Mouse (Mus musculus): Measurements from ENCODE around the gene Lst1.

The Lst1 gene

DNA sequence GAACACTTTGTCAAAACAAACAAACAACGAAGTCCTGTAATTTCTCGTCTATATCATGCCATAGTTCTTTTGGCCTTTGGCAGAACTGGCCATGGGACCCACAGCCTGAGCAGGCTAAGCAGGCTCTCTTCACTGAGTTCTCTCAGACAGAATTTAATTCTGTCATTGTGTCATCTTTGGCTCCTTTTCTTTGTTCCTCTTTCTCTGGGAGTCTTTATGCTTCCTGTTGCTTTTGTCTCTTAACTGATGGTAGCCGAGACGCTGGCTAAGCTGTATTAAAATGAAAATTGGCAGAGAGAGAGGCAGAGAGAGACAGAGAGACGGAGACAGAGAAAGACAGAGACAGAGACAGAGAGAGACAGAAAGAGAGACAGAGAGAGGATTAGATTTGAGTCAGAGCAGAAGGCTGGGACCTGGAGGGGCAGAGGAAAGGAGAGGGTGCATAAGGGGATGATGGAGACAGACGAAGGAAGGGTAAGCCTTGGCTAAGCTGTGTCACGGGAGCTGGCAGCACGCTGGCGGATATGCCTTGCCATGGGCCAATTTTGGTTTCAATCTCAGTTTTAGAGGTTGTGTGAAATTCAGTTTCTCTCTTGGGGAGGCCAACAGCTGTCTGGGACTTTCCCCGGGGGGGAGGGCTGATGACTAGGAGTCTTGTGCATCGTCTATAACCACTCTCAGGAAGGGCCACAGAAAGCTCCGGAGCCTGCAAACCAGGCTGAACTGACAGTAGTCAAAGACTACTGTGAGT lies 21.7 kb upstream of the Lst1 start:
- no peak for DNase-seq (ENCODE audit: low read depth, low spot score)

DNA sequence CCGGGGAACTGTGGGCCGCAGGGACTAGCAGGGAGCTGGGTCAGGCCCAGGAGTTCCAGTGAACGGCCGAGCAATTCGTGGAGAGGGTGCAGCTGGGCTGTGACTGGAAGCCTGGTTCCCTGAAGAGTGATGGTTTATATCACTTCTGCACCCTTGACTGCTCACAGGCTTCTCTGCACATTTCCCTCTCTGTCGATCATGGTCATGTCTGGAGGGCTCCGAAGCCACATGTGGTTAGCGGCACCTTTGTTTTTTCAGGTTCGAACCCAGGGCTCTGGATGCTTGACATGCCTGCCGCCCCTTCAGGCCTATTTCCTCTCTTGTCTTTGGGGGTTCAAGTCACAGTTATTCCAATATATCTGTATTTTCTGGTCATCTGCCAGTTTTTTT lies 17.1 kb upstream of the Lst1 start:
- no peak for DNase-seq (ENCODE audit: low read depth, low spot score)

DNA sequence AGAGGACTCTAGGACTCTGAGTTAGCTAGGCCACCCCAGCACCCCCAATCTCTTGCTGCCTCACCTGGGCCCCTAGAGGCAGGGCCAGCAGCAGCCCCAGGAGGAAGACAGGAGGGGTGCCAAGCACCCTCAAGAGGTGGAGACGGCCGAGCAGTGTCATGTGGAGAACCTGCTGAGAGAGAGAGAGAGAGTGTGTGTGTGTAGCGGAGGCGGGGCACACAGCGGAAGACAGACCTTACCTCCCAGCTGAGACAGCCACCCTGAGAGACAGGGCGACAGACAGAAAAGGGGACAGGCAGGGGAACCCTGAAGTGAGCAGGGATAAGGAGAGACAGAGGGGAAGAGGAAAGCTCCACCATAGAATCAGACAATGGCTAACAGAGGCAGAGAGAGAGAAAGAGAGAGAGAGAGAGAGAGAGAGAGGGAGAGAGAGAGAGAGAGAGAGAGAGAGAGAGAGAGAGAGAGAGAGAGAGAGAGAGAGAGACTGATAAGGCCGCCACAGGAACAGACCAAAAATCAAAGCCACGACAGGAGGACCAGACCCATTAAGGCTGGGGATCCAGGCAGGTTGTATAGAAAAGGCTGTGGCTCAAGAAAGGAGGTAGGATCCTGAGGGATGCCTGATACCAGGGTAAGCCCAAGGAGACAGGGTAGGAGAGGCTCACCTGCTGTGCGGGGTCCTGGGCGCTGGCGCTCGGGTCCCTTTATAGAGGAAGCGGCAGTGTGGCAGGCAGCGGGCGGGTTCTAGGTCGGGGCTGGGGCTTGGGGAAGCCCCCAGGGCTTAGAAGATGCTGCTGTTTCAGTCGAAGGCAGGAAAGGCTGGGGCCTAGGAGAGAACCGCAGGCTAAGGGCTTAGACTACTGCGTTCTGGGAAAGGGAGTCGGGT lies 16.5 kb upstream of the Lst1 start, which contains the start of gene Lta:
Lta (minus strand) TSS at position 858 of the 886 bp plus-strand sequence.
- DNase-seq (ENCODE audit: low read depth, low spot score), result no peak

DNA sequence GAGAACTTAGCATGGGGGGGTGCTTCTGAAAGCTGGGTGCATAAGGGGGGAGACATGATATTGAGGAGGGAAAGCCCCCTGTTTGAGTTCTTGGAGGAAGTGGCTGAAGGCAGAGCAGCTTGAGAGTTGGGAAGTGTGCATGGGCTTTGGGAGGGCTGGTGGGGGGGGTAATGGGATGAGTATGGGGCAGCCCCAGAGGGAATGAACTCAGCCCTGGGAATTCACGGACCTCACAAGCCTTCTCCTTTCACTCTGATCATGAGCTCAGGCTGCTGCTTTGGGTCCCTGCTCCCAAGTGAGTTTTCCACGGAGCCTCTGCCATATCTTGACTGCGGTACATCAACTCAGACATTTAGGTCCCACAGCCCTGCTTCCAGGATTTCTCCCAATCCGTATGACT lies 14.2 kb upstream of the Lst1 start:
- no peak for DNase-seq (ENCODE audit: low read depth, low spot score)

DNA sequence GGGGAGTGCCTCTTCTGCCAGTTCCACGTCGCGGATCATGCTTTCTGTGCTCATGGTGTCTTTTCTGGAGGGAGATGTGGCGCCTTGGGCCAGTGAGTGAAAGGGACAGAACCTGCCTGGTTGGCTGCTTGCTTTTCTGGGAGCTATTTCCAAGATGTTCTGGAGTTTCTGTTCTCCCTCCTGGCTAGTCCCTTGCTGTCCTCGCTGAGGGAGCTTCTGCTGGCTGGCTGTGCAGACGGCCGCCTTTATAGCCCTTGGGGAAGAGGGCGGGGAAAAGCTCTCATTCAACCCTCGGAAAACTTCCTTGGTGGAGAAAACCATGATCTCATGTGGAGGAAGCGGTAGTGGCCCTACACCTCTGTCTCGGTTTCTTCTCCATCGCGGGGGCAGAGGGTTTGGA lies 13.5 kb upstream of the Lst1 start, which contains the start of gene Tnf:
Tnf (minus strand) TSS at position 221 of the 400 bp plus-strand sequence.
- no peak for DNase-seq (ENCODE audit: low read depth, low spot score)

DNA sequence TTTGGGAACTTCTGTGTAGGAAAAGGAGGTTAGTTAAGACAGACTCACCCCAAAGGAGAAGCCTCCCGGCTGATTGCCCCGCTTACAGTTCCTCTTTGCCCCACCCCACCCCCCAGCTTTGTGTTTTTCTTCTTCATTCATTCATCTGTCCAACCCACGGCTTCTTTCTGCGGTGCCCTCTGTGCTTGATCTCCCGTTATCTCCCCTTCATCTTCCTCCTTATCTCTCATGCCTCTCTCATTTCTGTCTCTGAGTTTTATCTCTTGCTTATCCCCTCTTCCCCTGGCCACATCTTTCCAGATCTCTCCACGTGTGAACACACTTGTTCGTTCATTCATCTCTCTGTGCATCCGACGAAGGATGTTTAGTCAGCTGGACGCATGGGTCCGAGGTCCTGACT lies 12.9 kb upstream of the Lst1 start:
- DNase-seq (ENCODE audit: low read depth, low spot score), result no peak

DNA sequence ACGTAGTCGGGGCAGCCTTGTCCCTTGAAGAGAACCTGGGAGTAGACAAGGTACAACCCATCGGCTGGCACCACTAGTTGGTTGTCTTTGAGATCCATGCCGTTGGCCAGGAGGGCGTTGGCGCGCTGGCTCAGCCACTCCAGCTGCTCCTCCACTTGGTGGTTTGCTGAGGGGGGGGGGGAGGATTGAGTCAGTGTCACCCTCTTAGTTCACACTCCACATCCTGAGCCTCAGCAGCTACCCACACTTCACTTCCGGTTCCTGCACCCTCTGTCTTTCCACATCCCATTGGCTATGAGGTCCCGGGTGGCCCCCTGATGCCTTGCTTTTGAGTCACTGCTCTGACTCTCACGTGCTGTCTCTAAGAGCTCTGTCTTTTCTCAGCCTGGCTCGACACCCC lies 12.2 kb upstream of the Lst1 start:
- DNase-seq (ENCODE audit: low read depth, low spot score), result no peak

DNA sequence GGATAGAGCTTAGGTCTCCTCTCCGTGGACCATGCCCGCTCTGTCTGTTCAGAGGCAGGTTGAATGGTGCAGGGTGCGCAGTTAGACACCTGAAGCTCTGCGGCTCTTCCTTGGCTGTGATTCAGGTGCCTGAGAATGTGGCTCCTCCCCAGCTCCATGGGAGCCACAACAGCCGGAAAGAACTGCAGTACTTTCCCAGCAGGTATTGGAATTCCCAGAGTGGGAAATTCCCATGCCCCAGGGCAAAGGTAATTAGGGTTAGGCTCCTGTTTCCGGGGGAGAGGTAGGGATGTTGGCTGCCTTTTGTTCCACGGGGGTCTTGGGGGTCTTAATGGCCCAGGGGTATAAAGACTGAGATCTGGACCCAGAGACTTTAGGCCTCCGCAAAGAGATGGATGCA lies 10.7 kb upstream of the Lst1 start:
- no peak for DNase-seq (ENCODE audit: low read depth, low spot score)

DNA sequence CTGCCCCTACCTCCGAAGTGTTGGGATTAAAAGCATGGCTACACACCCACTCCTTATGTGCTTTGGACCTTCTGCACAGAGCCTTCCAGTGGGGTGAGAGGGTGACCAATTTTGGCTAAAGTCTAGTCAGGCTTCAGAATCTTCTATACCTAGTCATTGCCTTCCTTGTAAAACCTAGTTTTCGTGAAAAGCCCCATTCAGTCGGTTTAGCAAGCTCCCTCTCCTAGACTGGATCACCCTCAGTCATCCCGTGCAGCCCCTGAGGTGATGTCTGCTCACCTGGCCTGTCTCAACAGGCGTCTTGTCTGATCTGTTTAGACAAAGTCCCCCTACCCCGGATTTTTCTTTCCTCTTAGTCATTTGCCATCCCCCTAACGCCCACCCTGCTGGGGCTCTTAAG lies 9.8 kb upstream of the Lst1 start:
- no peak for DNase-seq (ENCODE audit: low read depth, low spot score)

DNA sequence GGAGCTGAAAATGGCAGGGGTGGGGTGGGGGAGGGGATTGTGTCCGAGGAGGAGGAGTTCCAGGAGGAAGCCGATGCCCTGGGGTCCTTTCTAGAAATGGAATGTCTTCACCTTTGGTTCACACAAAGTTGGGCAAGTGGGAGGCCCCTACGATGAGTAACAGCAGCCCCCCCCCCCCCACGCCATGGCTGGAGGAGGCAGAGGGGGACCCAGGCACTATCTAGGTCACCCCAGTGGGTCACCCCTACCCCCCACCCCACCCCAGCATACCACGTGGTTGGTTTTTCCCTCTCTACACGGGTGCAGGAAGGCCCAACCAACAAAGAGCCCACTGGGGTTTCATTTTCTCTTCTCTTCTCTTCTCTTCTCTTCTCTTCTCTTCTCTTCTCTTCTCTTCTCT lies 8.9 kb upstream of the Lst1 start:
- no peak for DNase-seq (ENCODE audit: low read depth, low spot score)

DNA sequence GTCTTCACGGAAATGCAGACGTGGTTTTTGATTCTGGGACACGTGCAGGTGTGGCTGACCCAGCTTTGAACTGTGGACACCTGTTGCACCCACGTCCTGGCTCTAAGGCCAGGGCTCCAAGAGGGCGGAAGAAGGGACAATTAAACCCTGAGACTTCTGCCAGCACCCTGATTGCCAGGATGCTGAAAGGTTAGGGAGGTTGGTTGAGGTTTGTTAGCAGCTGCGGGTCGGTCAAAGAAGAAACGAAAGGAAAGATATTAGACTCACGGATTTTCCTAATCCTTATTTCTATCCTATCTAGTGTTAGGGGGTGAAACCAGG lies 8.0 kb upstream of the Lst1 start:
- DNase-seq (ENCODE audit: low read depth, low spot score), result no peak

DNA sequence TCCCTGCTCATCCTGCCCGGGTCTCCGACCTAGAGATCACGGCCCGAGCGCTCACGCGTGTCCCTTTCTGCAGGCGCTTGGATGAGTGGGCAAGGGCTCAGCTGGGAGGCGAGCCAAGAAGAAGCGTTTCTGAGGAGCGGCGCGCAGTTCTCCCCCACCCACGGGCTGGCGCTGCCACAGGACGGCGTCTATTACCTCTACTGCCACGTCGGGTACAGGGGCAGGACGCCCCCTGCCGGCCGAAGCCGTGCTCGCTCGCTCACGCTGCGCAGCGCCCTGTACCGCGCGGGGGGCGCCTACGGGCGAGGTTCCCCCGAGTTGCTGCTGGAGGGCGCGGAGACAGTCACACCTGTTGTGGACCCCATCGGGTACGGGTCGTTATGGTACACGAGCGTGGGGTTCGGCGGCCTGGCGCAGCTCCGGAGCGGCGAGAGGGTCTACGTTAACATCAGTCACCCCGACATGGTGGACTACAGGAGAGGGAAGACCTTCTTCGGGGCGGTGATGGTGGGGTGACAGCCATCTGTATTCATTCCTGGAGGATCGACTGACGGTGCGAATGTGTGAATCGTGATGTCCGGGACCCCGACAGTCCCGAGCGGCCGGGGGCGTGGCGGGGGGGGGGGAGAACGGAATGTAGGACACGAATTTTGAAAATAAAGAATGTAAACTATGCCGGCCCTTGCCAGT lies 7.5 kb upstream of the Lst1 start:
- no peak for DNase-seq (ENCODE audit: low read depth, low spot score)

DNA sequence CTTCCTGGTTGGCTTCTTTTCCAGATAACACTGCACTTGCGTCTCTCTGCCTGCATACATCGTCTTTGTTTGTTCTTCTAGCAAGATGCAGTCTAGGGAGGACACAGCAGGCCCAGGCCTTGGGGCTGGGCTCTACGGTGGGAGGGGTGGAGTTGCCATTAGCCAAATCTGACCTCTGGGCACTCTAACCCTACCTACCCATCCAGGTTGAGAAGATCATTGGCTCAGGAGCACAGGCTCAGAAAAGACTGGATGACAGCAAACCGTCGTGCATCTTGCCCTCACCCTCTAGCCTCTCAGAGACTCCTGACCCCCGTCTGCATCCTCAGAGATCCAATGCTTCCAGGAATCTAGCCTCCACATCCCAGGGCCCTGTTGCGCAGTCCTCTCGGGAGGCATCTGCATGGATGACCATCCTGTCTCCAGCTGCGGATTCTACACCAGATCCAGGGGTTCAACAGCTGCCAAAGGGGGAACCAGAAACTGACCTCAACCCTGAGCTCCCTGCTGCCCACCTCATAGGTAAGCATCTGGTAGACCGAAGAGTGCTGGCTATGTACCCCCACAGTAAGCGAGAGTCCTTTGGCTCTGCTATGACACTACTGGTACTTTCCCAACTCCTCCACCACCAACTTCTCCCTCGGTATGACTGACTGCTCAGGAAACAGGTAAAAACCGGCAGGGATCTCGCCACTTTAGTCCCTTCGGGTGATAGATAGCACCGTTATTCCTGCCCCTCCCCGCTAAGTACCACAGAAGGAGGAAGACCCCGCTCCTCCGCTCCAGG lies 6.8 kb upstream of the Lst1 start:
- no peak for DNase-seq (ENCODE audit: low read depth, low spot score)

DNA sequence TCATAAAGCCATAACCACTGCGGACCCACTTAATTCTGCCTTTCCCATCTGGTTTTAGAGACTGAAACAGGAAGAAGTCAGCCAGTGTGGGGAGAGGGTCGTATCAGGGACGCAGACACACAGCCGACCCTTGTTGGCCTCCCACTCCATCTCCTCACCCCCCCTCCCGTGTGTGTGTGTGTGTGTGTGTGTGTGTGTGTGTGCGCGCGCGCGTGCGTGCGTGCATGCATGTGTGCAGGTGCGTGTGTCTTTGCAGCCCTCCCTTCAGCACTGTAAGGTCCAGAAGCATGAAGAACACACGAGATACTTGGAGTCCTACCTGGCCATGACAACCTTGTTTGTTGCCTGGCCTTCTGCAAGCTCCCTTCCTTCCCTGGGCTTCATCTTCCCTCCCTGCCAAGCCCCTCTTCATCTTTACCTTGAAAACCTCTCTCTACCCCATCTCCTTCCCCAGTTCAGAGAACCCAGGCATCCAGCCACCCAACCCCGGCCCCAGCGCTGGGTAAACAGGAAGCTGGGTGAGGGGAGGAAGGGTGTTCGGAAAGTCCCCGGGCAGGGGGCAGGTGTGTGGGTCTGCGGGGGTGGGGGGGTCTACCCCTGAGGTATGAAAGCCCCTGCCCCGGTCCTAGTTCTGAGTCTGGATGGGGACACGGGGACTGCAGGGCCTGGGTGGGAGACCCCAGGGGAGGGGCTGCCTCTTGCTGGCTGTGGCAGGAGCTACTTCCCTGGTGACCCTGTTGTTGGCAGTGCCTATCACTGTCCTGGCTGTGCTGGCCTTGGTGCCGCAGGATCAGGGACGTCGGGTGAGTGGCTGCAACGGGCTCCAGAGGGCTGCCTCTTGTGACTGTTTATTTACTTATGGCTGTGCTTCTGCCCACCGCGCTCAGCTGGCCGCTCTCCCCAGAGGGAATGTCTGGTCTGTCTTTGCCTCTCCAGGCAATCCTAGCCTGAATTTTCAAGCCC lies 5.9 kb upstream of the Lst1 start, which contains the start of gene Ltb:
Ltb (plus strand) TSS at position 559 of the 963 bp plus-strand sequence.
- no peak for DNase-seq (ENCODE audit: low read depth, low spot score)

DNA sequence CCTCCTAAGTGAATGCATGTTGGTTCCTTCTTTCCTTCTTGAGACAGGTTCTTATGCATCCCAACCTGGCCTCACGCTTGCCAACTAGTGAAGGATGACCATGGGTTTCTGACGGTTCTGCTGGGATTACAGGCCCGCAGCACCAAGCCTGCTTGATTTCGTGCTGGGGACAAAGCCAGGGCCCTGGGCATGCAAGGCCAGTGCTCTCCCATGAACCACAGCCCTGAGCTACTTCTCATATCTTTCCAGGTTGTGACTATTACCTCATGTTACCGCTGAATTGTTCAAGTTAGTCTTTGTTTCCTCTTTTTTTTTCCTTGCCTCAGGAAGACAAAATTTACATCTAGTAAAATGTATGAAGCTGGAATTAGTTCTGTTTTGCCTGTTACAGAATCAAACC lies 4.7 kb upstream of the Lst1 start:
- DNase-seq (ENCODE audit: low read depth, low spot score), result no peak

DNA sequence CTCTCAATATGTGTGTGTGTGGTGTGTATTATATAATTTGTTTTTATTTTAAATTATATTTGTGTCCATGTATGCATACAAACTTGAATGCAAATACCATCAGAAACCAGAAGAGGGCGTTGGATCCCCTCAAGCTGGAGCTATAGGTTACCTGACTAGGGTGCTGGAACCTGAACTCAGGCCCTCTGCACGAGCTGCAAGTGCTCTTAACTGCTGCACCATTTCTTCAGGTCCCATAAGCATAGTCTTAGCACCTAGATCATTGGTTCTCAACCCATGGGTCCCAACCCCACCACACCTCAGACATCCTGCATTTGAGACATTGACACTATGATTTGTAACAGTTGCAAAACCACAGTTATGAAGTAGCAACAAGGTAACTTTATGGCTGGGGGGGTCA lies 3.5 kb upstream of the Lst1 start:
- no peak for DNase-seq (ENCODE audit: low read depth, low spot score)

DNA sequence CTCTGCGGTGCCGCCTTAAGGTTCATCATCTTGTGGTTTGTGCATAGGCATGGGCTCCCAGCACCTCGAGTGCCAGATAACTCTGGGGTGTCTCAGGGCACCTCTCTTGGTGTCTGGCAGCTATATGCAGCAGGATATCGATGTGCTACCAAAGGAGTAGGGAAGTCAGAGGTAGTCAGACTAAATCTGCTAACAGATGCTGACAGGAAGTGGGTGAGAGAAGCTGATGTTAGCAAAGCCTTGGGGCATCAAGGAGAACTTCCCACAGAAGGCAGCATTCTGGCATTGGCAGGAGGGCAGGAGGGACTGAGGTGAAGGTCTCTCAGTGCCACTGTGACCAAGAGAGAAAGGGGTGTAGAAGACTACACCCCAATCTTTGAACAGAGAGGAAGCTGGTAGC lies 1.9 kb upstream of the Lst1 start:
- DNase-seq (ENCODE audit: low read depth, low spot score), result no peak

DNA sequence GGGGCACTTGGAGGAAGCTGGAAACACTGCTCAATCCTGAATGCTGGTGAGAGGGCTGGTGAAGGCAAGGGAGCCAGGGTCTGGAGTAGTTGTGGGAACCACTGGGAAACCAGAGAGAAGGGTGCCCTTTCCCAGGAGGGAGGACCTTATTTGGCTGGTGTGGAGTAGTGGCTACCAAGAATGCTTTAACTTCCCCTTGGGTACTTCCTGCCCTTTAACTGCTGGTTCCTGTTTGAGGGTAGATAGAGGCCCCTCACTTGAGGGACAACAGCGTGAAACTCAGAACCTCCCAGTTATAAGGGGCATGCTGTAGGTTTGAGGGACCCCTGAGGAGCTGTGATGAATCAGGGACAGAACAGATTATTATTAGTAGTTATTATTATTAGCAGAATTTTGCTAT lies 947 bp upstream of the Lst1 start:
- DNase-seq (ENCODE audit: low read depth, low spot score), result no peak

DNA sequence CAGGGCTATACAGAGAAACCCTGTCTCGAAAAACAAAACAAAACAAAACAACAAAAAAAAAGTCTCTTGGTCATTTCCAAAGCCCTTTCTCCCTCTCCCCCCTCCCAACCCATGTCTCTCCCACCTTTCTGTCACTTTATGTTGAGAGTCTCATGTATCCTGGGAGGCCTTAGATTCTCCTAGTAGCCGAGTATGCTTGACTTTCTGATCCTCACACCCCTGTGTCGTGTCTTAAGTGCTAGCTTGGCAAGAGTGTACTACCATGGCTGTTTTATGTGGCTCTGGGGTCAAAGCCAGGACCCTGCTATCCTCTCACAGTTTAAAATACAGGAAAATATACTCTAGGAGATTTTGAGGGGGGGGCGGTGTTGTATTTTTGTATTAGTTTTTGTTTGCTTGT lies 894 bp downstream of the Lst1 start:
- no peak for DNase-seq (ENCODE audit: low read depth, low spot score)

DNA sequence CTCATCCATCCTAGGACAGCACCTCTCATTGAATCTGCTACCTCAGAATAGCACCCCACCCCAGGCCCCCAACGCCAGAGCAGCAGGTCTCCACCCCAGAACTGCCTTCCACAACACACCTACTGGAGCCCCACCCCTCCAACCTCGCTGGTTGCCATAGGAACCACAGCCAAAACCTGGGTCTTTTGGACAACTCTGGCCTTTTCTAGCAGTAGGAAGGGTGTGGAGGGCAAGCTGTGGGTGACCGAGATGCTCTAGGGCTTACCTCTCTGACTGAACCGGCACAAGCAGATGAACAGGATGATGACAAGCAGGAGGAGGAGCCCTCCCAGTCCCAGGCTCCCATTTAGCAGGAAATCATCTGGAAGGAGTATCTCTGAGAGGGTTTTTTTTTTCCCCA lies 1.6 kb downstream of the Lst1 start:
- no peak for DNase-seq (ENCODE audit: low read depth, low spot score)
